Mouse (Mus musculus): ENCODE data around the gene Exoc4. TPM values are rescaled to one million over a fixed set of nuclear protein-coding genes. Genes with fewer than 3 reads are reported as not detected.
A peak's percentile ranks its signal among the peaks of the same experiment; 100 is the strongest.

The Exoc4 gene
- total and polyA plus RNA-seq, 3 experiments: 31.2 to 46.4 (median 41.9) TPM

GRCm38 (mm10) chr6:33804775-33805174, 555.9 kb downstream of the Exoc4 start:
- dilution Hi-C loops (cut with MboI; ENCODE audit: extremely low pct_ligation_motif_present, extremely low pct_unique_long_range_greater_than_20kb, low sequenced_read_pairs) (no loop called here), in situ Hi-C loops (cut with MboI; ENCODE audit: low pct_ligation_motif_present, low pct_unique_long_range_greater_than_20kb, low sequenced_read_pairs) (no loop called here)
- H3K27ac ChIP-seq (ENCODE audit: insufficient read depth, low read depth): no peak overlapping the region
- H3K4me1 ChIP-seq (ENCODE audit: control insufficient read depth in 1 of 2, insufficient read depth in 2 of 2): peaks cover 3 to 32% of the 10 kb centered on the region in 2 experiments; a peak in 3 of 4 replicates
- H3K27me3 ChIP-seq (replicated peaks): no peaks in the 10 kb centered on the region
- no peak overlapping the region for H3K9ac ChIP-seq (ENCODE audit: insufficient read depth, low read depth)
- no peaks in the 10 kb centered on the region for H3K9me3 ChIP-seq (replicated peaks; ENCODE audit: low read length)
- H3K79me2 ChIP-seq (replicated peaks; ENCODE audit: control insufficient read depth, extremely low read depth, insufficient read depth, poor library complexity, severe bottlenecking): no peaks in the 10 kb centered on the region
- DNase-seq (ENCODE audit: extremely low read depth): no peak
- H3K36me3 ChIP-seq (replicated peaks in 1 of 2; ENCODE audit: control insufficient read depth in 1 of 2, insufficient read depth in 1 of 2, low read length in 1 of 2): no peaks in the 10 kb centered on the region
- no peak overlapping the region for H3K4me3 ChIP-seq (replicated peaks in 1 of 3; ENCODE audit: low read depth in 2 of 3, low read length in 2 of 3, poor library complexity in 1 of 3)
- no peak for TF ChIP-seq SIN3A (IDR thresholded peaks at IDR 0.05; ENCODE audit: low read length)
- TF ChIP-seq ELF1 (IDR thresholded peaks at IDR 0.05; ENCODE audit: low read depth, low read length): no peak
- no peak for TF ChIP-seq GABPA (IDR thresholded peaks at IDR 0.05; ENCODE audit: insufficient replicate concordance, low read depth, low read length)
- TF ChIP-seq ETS1 (conservative IDR thresholded peaks at IDR 0.05; ENCODE audit: low read depth, low read length): no peak
- no peak for TF ChIP-seq RCOR1 (conservative IDR thresholded peaks at IDR 0.05; ENCODE audit: low read depth, low read length)
- no peak for TF ChIP-seq MEF2A (IDR thresholded peaks at IDR 0.05; ENCODE audit: borderline replicate concordance, low read depth, low read length)
- no peak for TF ChIP-seq CTCF (conservative IDR thresholded peaks at IDR 0.05 in 1 of 2, IDR thresholded peaks at IDR 0.05 in 1 of 2; ENCODE audit: low read depth in 2 of 2, low read length in 2 of 2)
- TF ChIP-seq TCF12 (IDR thresholded peaks at IDR 0.05; ENCODE audit: low read depth, low read length): no peak
- TF ChIP-seq MAFK (IDR thresholded peaks at IDR 0.05; ENCODE audit: insufficient replicate concordance, low read length): no peak
- TF ChIP-seq HCFC1 (IDR thresholded peaks at IDR 0.05; ENCODE audit: low read depth, low read length): no peak
- no peak for TF ChIP-seq USF2 (conservative IDR thresholded peaks at IDR 0.05; ENCODE audit: low read depth, low read length)
- no peak for TF ChIP-seq IRF4 (IDR thresholded peaks at IDR 0.05; ENCODE audit: low read depth, low read length)
- TF ChIP-seq BHLHE40 (IDR thresholded peaks at IDR 0.05; ENCODE audit: low read depth, low read length): no peak
- H3K4me2 ChIP-seq (ENCODE audit: insufficient read depth, low read depth, poor library complexity, severe bottlenecking): no peak overlapping the region

- in situ Hi-C loops (cut with MboI; ENCODE audit: low pct_ligation_motif_present, low pct_unique_long_range_greater_than_20kb, low sequenced_read_pairs) (no loop called here), dilution Hi-C loops (cut with MboI; ENCODE audit: extremely low pct_ligation_motif_present, extremely low pct_unique_long_range_greater_than_20kb, low sequenced_read_pairs) (no loop called here)
- no peak for TF ChIP-seq USF2 (conservative IDR thresholded peaks at IDR 0.05; ENCODE audit: low read depth, low read length)
- no peak for TF ChIP-seq CHD1 (IDR thresholded peaks at IDR 0.05; ENCODE audit: low read depth, low read length)
- TF ChIP-seq MAX (IDR thresholded peaks at IDR 0.05; ENCODE audit: low read length): 0 out of 2 replicates have a peak, but pooled peaks have one; percentile 18
Observed at GRCm38 (mm10) chr6:33806072-33806782, 557.3 kb downstream of the Exoc4 start.

More at GRCm38 (mm10) chr6:33806072-33806782, 557.3 kb downstream of the Exoc4 start:
- H3K79me2 ChIP-seq (replicated peaks; ENCODE audit: control insufficient read depth, extremely low read depth, insufficient read depth, poor library complexity, severe bottlenecking): no peaks in the 10 kb centered on the region
- H3K9me3 ChIP-seq (replicated peaks; ENCODE audit: low read length): no peaks in the 10 kb centered on the region
- H3K36me3 ChIP-seq (replicated peaks in 1 of 2; ENCODE audit: control insufficient read depth in 1 of 2, insufficient read depth in 1 of 2, low read length in 1 of 2): no peaks in the 10 kb centered on the region
- no peak overlapping the region for H3K27ac ChIP-seq (ENCODE audit: insufficient read depth, low read depth)
- no peak overlapping the region for H3K9ac ChIP-seq (ENCODE audit: insufficient read depth, low read depth)
- DNase-seq (ENCODE audit: extremely low read depth): no peak
- peaks cover 3 to 32% of the 10 kb centered on the region in 2 experiments; a peak in 3 of 4 replicates for H3K4me1 ChIP-seq (ENCODE audit: control insufficient read depth in 1 of 2, insufficient read depth in 2 of 2)
- H3K4me2 ChIP-seq (ENCODE audit: insufficient read depth, low read depth, poor library complexity, severe bottlenecking): no peak overlapping the region
- H3K27me3 ChIP-seq (replicated peaks): no peaks in the 10 kb centered on the region
- no peak overlapping the region for H3K4me3 ChIP-seq (replicated peaks in 1 of 3; ENCODE audit: low read depth in 2 of 3, low read length in 2 of 3, poor library complexity in 1 of 3)
